Mouse (Mus musculus): ENCODE results near the gene Gpr132. TPM values are rescaled to one million over a fixed set of nuclear protein-coding genes. Genes with fewer than 3 reads are reported as not detected.

Gene Gpr132
- polyA plus RNA-seq, 1 experiment, result 77.9 TPM

DNA sequence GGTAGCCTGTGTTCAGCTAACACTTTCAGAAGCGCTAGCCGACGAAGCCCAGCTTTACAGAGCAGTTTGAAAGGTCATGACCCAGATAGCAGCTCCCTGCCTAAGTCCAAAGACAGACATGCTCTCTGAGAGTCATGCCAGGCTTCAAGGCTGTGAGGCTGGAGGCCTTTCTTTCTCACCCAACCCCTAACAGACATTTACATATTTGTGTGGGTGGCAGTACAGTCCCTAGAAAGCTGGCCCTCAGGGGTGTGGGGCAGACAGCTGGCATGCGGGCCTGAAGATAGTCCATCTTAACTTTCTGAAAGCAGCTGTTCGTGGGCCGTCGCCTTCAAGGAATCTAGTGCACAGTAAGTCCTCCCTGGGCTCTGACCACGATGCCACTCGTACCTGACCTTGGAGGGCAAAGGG is 6.1 kb downstream of the Gpr132 start:
- peaks cover 60% of the 10 kb centered on the region for H3K4me1 ChIP-seq (ENCODE audit: control insufficient read depth, insufficient read depth, insufficient read length)
- peak overlapping the region; percentile 59 for H3K27ac ChIP-seq (ENCODE audit: insufficient read depth, low read length)
- no peak for DNase-seq (ENCODE audit: low read depth in 1 of 2, low spot score in 2 of 2)
- no peaks in the 10 kb centered on the region for H3K27me3 ChIP-seq (ENCODE audit: control insufficient read depth, insufficient read depth, low read length)
- H3K36me3 ChIP-seq (ENCODE audit: control insufficient read depth, insufficient read depth, low read length), result no peaks in the 10 kb centered on the region
- TF ChIP-seq POLR2A (IDR thresholded peaks at IDR 0.05; ENCODE audit: low read depth, low read length) (no peak), CTCF (IDR thresholded peaks at IDR 0.05; ENCODE audit: extremely low read depth, insufficient read depth, insufficient read length, insufficient replicate concordance) (no peak)
- H3K4me3 ChIP-seq (ENCODE audit: extremely low read depth, insufficient read depth, insufficient read length), result no peak overlapping the region
- whole genome bisulfite sequencing, result 49% methylated on average over 9 of the region's 9 CpGs

DNA sequence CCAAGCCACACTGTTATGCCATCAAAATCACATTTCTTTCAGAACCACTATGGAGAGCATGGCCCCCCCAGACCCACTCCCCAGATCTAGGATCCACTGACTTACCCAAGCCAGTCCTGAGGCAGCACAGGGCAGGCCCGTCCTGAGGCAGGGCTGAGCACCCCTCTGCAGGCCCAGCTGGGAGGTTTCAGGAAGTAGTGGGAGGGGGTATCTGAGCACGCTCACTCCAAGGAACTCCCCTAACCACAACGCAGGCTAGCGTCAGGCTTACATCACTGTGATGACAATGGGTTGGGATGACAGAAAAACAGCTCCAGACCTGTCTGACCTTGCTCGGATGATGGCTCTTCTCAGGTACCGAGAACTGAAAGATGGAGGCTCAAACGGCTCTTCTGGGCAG is 7.3 kb downstream of the Gpr132 start:
- no peaks in the 10 kb centered on the region for H3K36me3 ChIP-seq (ENCODE audit: control insufficient read depth, insufficient read depth, low read length)
- peaks cover 58% of the 10 kb centered on the region for H3K4me1 ChIP-seq (ENCODE audit: control insufficient read depth, insufficient read depth, insufficient read length)
- peak; percentile 84 for TF ChIP-seq POLR2A (IDR thresholded peaks at IDR 0.05; ENCODE audit: low read depth, low read length)
- TF ChIP-seq CTCF (IDR thresholded peaks at IDR 0.05; ENCODE audit: extremely low read depth, insufficient read depth, insufficient read length, insufficient replicate concordance), result no peak

DNA sequence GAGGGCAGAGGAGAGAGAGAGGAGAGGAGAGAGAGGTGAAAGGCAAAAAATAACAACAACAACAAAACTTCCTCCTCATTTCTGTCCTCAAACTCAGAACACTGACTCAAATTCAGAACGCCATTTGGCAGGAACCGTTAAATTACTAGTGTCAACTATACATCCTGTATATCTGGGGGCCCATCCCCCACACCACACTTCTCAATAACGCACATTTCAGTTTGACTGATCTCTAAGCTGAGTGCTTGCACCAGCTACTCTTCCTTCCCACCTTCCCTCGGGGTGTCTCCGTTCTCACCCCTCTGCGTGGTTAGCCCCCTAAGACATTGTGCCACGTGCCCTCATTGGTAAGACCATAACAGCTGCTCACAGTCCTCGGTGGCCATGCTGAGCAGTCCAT is 8.1 kb downstream of the Gpr132 start:
- 5% methylated on average over 8 of the region's 8 CpGs for WGBS
- peaks cover 59% of the 10 kb centered on the region for H3K4me1 ChIP-seq (ENCODE audit: control insufficient read depth, insufficient read depth, insufficient read length)
- peak; percentile 50 to 75 for DNase-seq (ENCODE audit: low read depth in 1 of 2, low spot score in 2 of 2)
- H3K27me3 ChIP-seq (ENCODE audit: control insufficient read depth, insufficient read depth, low read length), result no peaks in the 10 kb centered on the region
- peak overlapping the region; percentile 67 for H3K4me3 ChIP-seq (ENCODE audit: extremely low read depth, insufficient read depth, insufficient read length)
- no peak for TF ChIP-seq CTCF (IDR thresholded peaks at IDR 0.05; ENCODE audit: extremely low read depth, insufficient read depth, insufficient read length, insufficient replicate concordance)
- H3K27ac ChIP-seq (ENCODE audit: insufficient read depth, low read length), result peak overlapping the region; percentile 93
- H3K36me3 ChIP-seq (ENCODE audit: control insufficient read depth, insufficient read depth, low read length), result peaks cover 5% of the 10 kb centered on the region; the same call in 1 of the 2 replicates

More for the DNA sequence above, 7.3 kb downstream of the Gpr132 start:
- peak; percentile 67 to 78 for DNase-seq (ENCODE audit: low read depth in 1 of 2, low spot score in 2 of 2)
- Histone ChIP-seq H3K27me3 (ENCODE audit: control insufficient read depth, insufficient read depth, low read length) (no peaks in the 10 kb centered on the region), H3K4me3 (ENCODE audit: extremely low read depth, insufficient read depth, insufficient read length) (peak overlapping the region; percentile 67), H3K27ac (ENCODE audit: insufficient read depth, low read length) (peak overlapping the region; percentile 93)
- 11% methylated on average over 7 of the region's 7 CpGs for WGBS

DNA sequence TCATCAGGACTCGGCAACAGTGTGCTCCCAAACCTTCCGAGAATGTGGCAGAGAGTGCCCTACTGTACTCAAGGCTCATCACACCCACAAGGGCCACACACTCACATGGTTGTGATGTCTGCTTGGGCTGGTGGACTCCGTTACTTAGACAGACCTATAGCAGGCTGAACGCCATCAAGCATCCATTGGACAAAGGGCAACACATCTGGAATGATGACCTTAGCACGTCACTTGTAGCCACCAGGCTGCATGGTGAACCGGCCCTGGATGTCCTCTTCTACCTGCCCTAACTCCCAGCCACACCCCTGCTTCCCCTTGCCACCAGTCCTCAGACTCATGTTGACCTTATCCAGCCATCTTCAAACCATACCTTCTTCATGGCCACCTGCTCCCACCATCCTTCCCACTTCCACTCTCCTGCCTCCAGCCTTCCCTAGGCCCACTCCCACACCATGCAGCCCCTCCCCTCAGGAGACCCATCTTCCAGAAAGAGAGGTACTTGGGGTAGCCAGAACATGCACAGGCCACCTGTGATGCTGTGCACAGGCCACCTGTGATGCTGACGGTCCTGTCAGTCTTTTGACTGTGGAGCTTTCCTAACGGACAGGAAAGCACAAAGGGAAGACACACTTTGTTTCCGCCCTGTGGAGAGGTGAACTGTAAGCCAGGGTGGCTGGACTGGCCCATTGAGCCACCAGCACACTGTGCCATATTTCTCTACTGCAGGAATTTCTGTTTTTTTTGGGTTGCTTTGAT is 9.3 kb downstream of the Gpr132 start:
- H3K27me3 ChIP-seq (ENCODE audit: control insufficient read depth, insufficient read depth, low read length), result no peaks in the 10 kb centered on the region
- H3K4me3 ChIP-seq (ENCODE audit: extremely low read depth, insufficient read depth, insufficient read length), result peak overlapping the region; percentile 11; the same call in 1 of the 2 replicates
- DNase-seq (ENCODE audit: low read depth in 1 of 2, low spot score in 2 of 2), result no peak
- 80% methylated on average over 9 of the region's 9 CpGs for WGBS
- peaks cover 5% of the 10 kb centered on the region; the same call in 1 of the 2 replicates for H3K36me3 ChIP-seq (ENCODE audit: control insufficient read depth, insufficient read depth, low read length)
- no peak for TF ChIP-seq POLR2A (IDR thresholded peaks at IDR 0.05; ENCODE audit: low read depth, low read length)
- no peak for TF ChIP-seq CTCF (IDR thresholded peaks at IDR 0.05; ENCODE audit: extremely low read depth, insufficient read depth, insufficient read length, insufficient replicate concordance)
- H3K27ac ChIP-seq (ENCODE audit: insufficient read depth, low read length), result peak overlapping the region; percentile 93
- peaks cover 58% of the 10 kb centered on the region for H3K4me1 ChIP-seq (ENCODE audit: control insufficient read depth, insufficient read depth, insufficient read length)

DNA sequence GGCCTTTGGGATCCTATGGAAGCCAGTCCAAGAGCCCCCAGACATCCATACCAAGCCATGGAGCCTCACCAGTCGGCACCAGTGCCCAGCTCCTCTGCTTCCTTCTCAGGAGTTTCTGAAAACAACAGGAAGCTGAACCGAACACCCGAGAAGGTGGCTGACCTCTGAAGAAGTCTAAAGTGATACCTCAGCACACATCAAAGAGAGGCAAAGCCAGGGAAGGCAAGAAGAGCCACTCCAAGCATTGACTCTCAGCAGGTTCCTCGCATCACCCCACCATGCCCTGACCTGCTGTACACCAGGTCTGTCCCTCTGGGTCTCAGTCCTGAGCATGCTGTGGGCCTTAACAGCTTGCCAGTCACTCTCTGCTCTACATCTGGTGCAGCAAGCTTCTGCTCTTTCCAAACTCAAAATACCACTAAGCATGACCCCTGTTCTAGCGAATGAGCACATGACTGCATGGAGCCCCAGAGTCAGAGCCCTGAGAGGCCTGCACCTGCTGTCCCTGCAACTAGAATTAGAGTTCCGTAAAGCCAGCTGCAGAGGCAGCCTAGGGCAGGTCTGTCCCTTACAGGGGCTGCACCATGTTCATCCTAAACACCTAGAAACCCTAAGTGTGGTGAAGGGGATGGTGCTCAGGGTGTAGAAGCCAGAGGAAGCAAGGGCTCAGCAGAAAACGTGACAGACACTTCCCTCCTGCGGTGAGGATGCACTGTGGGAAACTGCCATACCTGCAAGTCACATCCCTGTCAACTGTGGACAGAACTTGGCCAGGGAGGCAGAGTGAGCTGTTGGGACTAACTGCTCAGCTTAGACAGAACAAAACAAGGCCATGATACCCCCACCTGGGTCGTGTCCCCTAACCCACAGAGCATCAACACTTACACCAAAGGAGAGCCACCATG is 10.8 kb downstream of the Gpr132 start:
- DNase-seq (ENCODE audit: low read depth in 1 of 2, low spot score in 2 of 2), result no peak
- Histone ChIP-seq H3K36me3 (ENCODE audit: control insufficient read depth, insufficient read depth, low read length) (peaks cover 10% of the 10 kb centered on the region), H3K27ac (ENCODE audit: insufficient read depth, low read length) (peak overlapping the region; percentile 93), H3K4me1 (ENCODE audit: control insufficient read depth, insufficient read depth, insufficient read length) (peaks cover 55% of the 10 kb centered on the region), H3K4me3 (ENCODE audit: extremely low read depth, insufficient read depth, insufficient read length) (peak overlapping the region; percentile 32; the same call in 1 of the 2 replicates), H3K27me3 (ENCODE audit: control insufficient read depth, insufficient read depth, low read length) (no peaks in the 10 kb centered on the region)
- WGBS, result 17% methylated on average over 9 of the region's 9 CpGs
- TF ChIP-seq POLR2A (IDR thresholded peaks at IDR 0.05; ENCODE audit: low read depth, low read length), result no peak
- TF ChIP-seq CTCF (IDR thresholded peaks at IDR 0.05; ENCODE audit: extremely low read depth, insufficient read depth, insufficient read length, insufficient replicate concordance), result no peak

DNA sequence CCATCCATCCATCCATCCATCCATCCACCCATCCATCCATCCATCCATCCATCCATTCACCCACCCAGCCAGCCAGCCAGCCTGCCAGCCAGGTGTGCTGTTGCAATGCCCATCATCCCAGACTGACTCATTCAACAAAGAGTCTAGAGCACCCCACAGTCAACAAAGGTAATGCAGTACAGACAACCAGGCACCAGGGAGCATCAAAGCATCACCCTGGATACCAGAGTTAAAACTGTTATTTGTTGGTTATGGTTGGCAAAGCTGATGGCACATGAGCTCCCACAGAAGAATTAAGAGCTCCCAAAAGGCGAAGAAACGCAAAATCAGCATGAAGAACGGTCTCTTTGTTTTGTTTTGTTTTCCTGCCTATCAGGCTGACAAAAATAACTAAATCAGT is 11.7 kb downstream of the Gpr132 start:
- no peak for DNase-seq (ENCODE audit: low read depth in 1 of 2, low spot score in 2 of 2)
- peaks cover 20% of the 10 kb centered on the region for H3K36me3 ChIP-seq (ENCODE audit: control insufficient read depth, insufficient read depth, low read length)
- peaks cover 48% of the 10 kb centered on the region; the same call in 1 of the 2 replicates for H3K4me1 ChIP-seq (ENCODE audit: control insufficient read depth, insufficient read depth, insufficient read length)
- TF ChIP-seq POLR2A (IDR thresholded peaks at IDR 0.05; ENCODE audit: low read depth, low read length) (no peak), CTCF (IDR thresholded peaks at IDR 0.05; ENCODE audit: extremely low read depth, insufficient read depth, insufficient read length, insufficient replicate concordance) (peak; percentile 29; the same call in 1 of the 2 replicates)
- H3K27ac ChIP-seq (ENCODE audit: insufficient read depth, low read length), result peak overlapping the region; percentile 93
- no peaks in the 10 kb centered on the region for H3K27me3 ChIP-seq (ENCODE audit: control insufficient read depth, insufficient read depth, low read length)
- WGBS, result 77% methylated on average over 3 of the region's 3 CpGs
- no peak overlapping the region for H3K4me3 ChIP-seq (ENCODE audit: extremely low read depth, insufficient read depth, insufficient read length)

Data from spleen, adult 2 months (tissue).